Comparison of ENCODE assay signal across 7 mouse cellular contexts in the genomic region with DNA sequence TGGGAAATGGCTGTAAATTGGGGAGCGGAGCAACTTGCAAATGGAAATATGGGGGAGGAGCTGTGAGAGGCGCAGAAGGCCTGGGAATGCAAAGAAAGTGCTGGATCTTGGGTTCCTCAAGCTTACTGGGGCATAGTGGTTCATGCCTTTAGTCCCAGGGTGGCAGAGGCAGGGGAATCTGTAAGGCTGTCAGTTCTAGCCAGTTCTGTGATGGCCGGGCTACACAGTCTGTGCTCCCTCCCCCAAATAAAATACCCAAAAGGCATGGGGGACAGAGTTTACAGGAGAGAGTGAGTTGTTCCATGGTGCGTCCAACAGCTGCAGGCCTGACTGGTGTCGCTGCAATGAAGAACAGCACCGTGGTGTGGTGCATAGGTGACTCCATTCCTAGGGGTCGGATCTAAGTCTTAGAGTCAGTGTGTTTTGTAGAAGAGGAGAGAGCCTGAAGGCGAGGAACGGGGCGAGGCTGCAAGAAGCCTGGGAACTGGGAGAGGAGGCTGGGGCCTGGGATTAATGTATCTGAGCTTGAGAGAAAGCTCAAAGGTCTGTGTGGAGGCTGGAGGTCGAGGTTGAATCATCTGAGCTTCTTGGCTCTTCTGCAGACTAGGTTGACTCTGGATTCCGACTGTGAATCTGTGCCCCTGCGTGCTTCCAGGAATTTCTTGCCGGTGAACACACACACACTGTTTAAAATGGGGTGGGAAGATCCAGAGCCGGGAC. TPM values are rescaled to one million over a fixed set of nuclear protein-coding genes. Genes with fewer than 3 reads are reported as not detected.
A peak's percentile ranks its signal among the peaks of the same experiment; 100 is the strongest.
DNase-seq lines count a peak whose midpoint lies in the region; ATAC-seq and TF ChIP-seq lines count a peak whose summit lies in the region.

No protein-coding gene starts in this region.

- H3K4me3 ChIP-seq in C2C12 (ENCODE audit: insufficient read depth, poor library complexity, severe bottlenecking) = peak overlapping the region; percentile 99
- H3K4me3 ChIP-seq in ES-Bruce4 (ENCODE audit: low read depth, low read length) = peak overlapping the region; percentile 79
- peak overlapping the region; percentile 61 for H3K4me3 ChIP-seq in liver, embryonic 11.5 days (ENCODE audit: low read depth, low read length)

- H3ac ChIP-seq in C2C12 (ENCODE audit: control insufficient read depth, insufficient read length, low read depth) = peak overlapping the region; percentile 60

- H3K36me3 ChIP-seq in C2C12 (ENCODE audit: control insufficient read depth, insufficient read depth) (peaks cover 24% of the 10 kb centered on the region), ES-Bruce4 (ENCODE audit: control insufficient read depth, insufficient read depth, low read length, poor library complexity, severe bottlenecking) (no peaks in the 10 kb centered on the region)
- H3K36me3 ChIP-seq in liver, embryonic 11.5 days (ENCODE audit: control insufficient read depth, insufficient read depth, low read length) = no peaks in the 10 kb centered on the region; the same call in 1 of the 2 replicates

- no peaks in the 10 kb centered on the region for H3K9me3 ChIP-seq in ES-Bruce4 (replicated peaks; ENCODE audit: control insufficient read depth, insufficient read depth, low read length, poor library complexity, severe bottlenecking)
- no peaks in the 10 kb centered on the region for H3K9me3 ChIP-seq in liver, embryonic 11.5 days (ENCODE audit: control insufficient read depth, low read length)

- H3K27me3 ChIP-seq in C2C12 (ENCODE audit: control insufficient read depth, insufficient read depth, insufficient read length) = no peaks in the 10 kb centered on the region
- H3K27me3 ChIP-seq in ES-Bruce4 (ENCODE audit: control insufficient read depth, insufficient read depth, low read length, poor library complexity, severe bottlenecking) = no peaks in the 10 kb centered on the region
- peaks cover 35% of the 10 kb centered on the region for H3K27me3 ChIP-seq in liver, embryonic 11.5 days (replicated peaks; ENCODE audit: control insufficient read depth, insufficient read depth, low read length)

- intact Hi-C loops in heart, postnatal 10 days (cut with DNase I) = no loop called here

- no peak for TF ChIP-seq POLR2A in ES-Bruce4 (IDR thresholded peaks at IDR 0.05; ENCODE audit: insufficient read depth, low read length)

- peak; percentile 30 to 46 for DNase-seq in heart, postnatal 10 days
- no peak for DNase-seq in liver, embryonic 11.5 days (ENCODE audit: low spot score)
- DNase-seq in T-cell, adult 2 months (ENCODE audit: low spot score) = no peak
- DNase-seq in left cerebral cortex, adult 8-10 months (ENCODE audit: low spot score in 2 of 2) = no peak
- no peak for DNase-seq in spleen, postnatal 4 days (ENCODE audit: low spot score in 2 of 2)

- peak overlapping the region; percentile 95 for H3K4me2 ChIP-seq in liver, embryonic 11.5 days

- no peak for TF ChIP-seq EP300 in ES-Bruce4 (IDR thresholded peaks at IDR 0.05; ENCODE audit: insufficient read depth, low read depth, low read length)

- peak overlapping the region; percentile 65 for H3K9ac ChIP-seq in ES-Bruce4 (ENCODE audit: low read depth, poor library complexity, severe bottlenecking)
- no peak overlapping the region for H3K9ac ChIP-seq in liver, embryonic 11.5 days (ENCODE audit: low read depth, low read length)

- no peak for TF ChIP-seq CTCF in C2C12 (IDR thresholded peaks at IDR 0.05; ENCODE audit: control insufficient read depth, insufficient read depth, insufficient read length)
- no peak for TF ChIP-seq CTCF in ES-Bruce4 (IDR thresholded peaks at IDR 0.05; ENCODE audit: low read depth, low read length)

- peak overlapping the region; percentile 22; the same call in 1 of the 2 replicates for H3K27ac ChIP-seq in ES-Bruce4 (ENCODE audit: insufficient read depth, low read length)
- H3K27ac ChIP-seq in liver, embryonic 11.5 days (ENCODE audit: low read depth, low read length) = no peak overlapping the region

- H3K79me3 ChIP-seq in C2C12 (ENCODE audit: low read depth) = peaks cover 51% of the 10 kb centered on the region

- peaks cover 8% of the 10 kb centered on the region for H3K4me1 ChIP-seq in ES-Bruce4 (ENCODE audit: control insufficient read depth, insufficient read depth, low read length)
- H3K4me1 ChIP-seq in liver, embryonic 11.5 days (replicated peaks; ENCODE audit: control insufficient read depth, insufficient read depth, low read length) = peaks cover 27% of the 10 kb centered on the region

- no peak for ATAC-seq in liver, embryonic 11.5 days (replicated peaks; ENCODE audit: low FRiP score)

- WGBS in liver, embryonic 11.5 days = 28% methylated on average over 15 of the region's 15 CpGs

- H3K79me2 ChIP-seq in C2C12 (ENCODE audit: control insufficient read depth, insufficient read depth) = peaks cover 99% of the 10 kb centered on the region

TF ChIP-seq in C2C12, 6 proteins besides CTCF, POLR2A, EP300 and RAD21:
- no peak for TF ChIP-seq CEBPB (IDR thresholded peaks at IDR 0.05; ENCODE audit: low read depth)
- no peak for TF ChIP-seq FOSL1 (IDR thresholded peaks at IDR 0.05; ENCODE audit: insufficient read depth, low read length, poor library complexity, severe bottlenecking)
- TF ChIP-seq MAX (IDR thresholded peaks at IDR 0.05) = no peak
- no peak for TF ChIP-seq MYOD1 (IDR thresholded peaks at IDR 0.05; ENCODE audit: control insufficient read depth, insufficient read length, low read depth)

RNA-seq across cellular contexts. Expression of a gene that starts 0.6 kb away (rescaled TPM):
- 86.8 TPM for polyA plus RNA-seq in C2C12 (2012; fragmentation: generic; extraction: Trizol)
- polyA plus RNA-seq in ES-Bruce4 (2011; ENCODE audit: insufficient read depth, insufficient read length, low read depth, missing spikeins) = 162 and 163 TPM in 2 replicates
- total RNA-seq in heart, postnatal 10 days (2021) = 100 to 1,000 TPM; 348 to 380 TPM
- 2.6 and 3.7 TPM in 2 replicates for polyA plus RNA-seq in liver, embryonic 11.5 days (2014; fragmentation: Nextera tagmentation; extraction: Ambion mirVana)
- total RNA-seq in left cerebral cortex, adult 8-10 months (2022) = 10 to 100 TPM; 24.9 to 29.0 (median 27.5) TPM

RNA-seq across cellular contexts. Expression of a gene that starts 21.7 kb away (rescaled TPM):
- 1,028 TPM for polyA plus RNA-seq in C2C12 (2012; fragmentation: generic; extraction: Trizol)
- 1,175 and 1,274 TPM in 2 replicates for polyA plus RNA-seq in ES-Bruce4 (2011; ENCODE audit: insufficient read depth, insufficient read length, low read depth, missing spikeins)
- 100 to 1,000 TPM; 283 to 289 TPM for total RNA-seq in heart, postnatal 10 days (2021)
- polyA plus RNA-seq in liver, embryonic 11.5 days (2014; fragmentation: Nextera tagmentation; extraction: Ambion mirVana) = 598 and 618 TPM in 2 replicates
- total RNA-seq in left cerebral cortex, adult 8-10 months (2022) = 100 to 1,000 TPM; 224 to 271 (median 243) TPM

RNA-seq across cellular contexts. Expression of a gene that starts 34.9 kb away (rescaled TPM):
- polyA plus RNA-seq in C2C12 (2012; fragmentation: generic; extraction: Trizol) (24.2 TPM), ES-Bruce4 (2011; ENCODE audit: insufficient read depth, insufficient read length, low read depth, missing spikeins) (26.4 and 30.1 TPM in 2 replicates)
- total RNA-seq in heart, postnatal 10 days (2021) = 10 to 100 TPM in 1 of 2 experiments, 1 to 10 TPM in 1; 8.5 to 10.4 TPM
- polyA plus RNA-seq in liver, embryonic 11.5 days (2014; fragmentation: Nextera tagmentation; extraction: Ambion mirVana) = 42.4 and 43.2 TPM in 2 replicates
- total RNA-seq in left cerebral cortex, adult 8-10 months (2022) = 10 to 100 TPM; 20.5 to 26.0 (median 22.1) TPM

RNA-seq across cellular contexts. Expression of a gene that starts 46.8 kb away (rescaled TPM):
- polyA plus RNA-seq in C2C12 (2012; fragmentation: generic; extraction: Trizol) (109 TPM), ES-Bruce4 (2011; ENCODE audit: insufficient read depth, insufficient read length, low read depth, missing spikeins) (106 and 108 TPM in 2 replicates)
- 10 to 100 TPM; 54.4 to 59.5 TPM for total RNA-seq in heart, postnatal 10 days (2021)
- 75.6 and 81.1 TPM in 2 replicates for polyA plus RNA-seq in liver, embryonic 11.5 days (2014; fragmentation: Nextera tagmentation; extraction: Ambion mirVana)
- 10 to 100 TPM; 46.8 to 53.8 (median 50.4) TPM for total RNA-seq in left cerebral cortex, adult 8-10 months (2022)

RNA-seq across cellular contexts. Expression of a gene that starts 59.2 kb away (rescaled TPM):
- polyA plus RNA-seq in C2C12 (2012; fragmentation: generic; extraction: Trizol) = 28.7 TPM
- polyA plus RNA-seq in ES-Bruce4 (2011; ENCODE audit: insufficient read depth, insufficient read length, low read depth, missing spikeins) = 19.2 and 20.4 TPM in 2 replicates
- total RNA-seq in heart, postnatal 10 days (2021) = 10 to 100 TPM; 16.7 to 18.7 TPM
- polyA plus RNA-seq in liver, embryonic 11.5 days (2014; fragmentation: Nextera tagmentation; extraction: Ambion mirVana) = 22.6 and 26.1 TPM in 2 replicates
- total RNA-seq in left cerebral cortex, adult 8-10 months (2022) = 10 to 100 TPM; 12.6 to 15.3 (median 13.8) TPM

Comparison
In these comparisons a context has a peak if more than half of its experiments do, and no peak if none do; other contexts are left out.
1. DNase-seq: peak in heart, postnatal 10 days (2 of 2); none in liver, embryonic 11.5 days (single experiment), T-cell, adult 2 months (single experiment), left cerebral cortex, adult 8-10 months (0 of 2) and spleen, postnatal 4 days (0 of 2).
2. RNA of a gene that starts 0.6 kb away (polyA plus RNA-seq): 162 to 163 TPM in ES-Bruce4 and 86.8 TPM in C2C12 (single experiment); 2.6 to 3.7 TPM in liver, embryonic 11.5 days; every median in the first group is over 10 times any median in the second.
3. Peak in every context shown above with its lines, with median percentiles within 50 percentile points of each other: H3K4me3 ChIP-seq.